Mouse (Mus musculus) midbrain, embryonic 11.5 days (tissue): ENCODE measurements around the gene Fam204a. TPM values are rescaled to one million over a fixed set of nuclear protein-coding genes. Genes with fewer than 3 reads are reported as not detected.
A peak's percentile ranks its signal among the peaks of the same experiment; 100 is the strongest.

ENCODE experiments used
- ATAC-seq: fragments of 200-750 bp; cut with Nextera tagmentation; 2 replicates; pipeline ENCODE4 v1.8.0; 2017; ENCODE audit warnings: moderate TSS enrichment, moderate library complexity; ENCODE audit not compliant: low FRiP score
- DNase-seq: peaks from one replicate; pipeline ENCODE4 v3.0.0; 2015; ENCODE audit warnings: low spot score; ENCODE audit errors: missing footprints
- H3K27ac ChIP-seq: fragments of 300-500 bp; sonication (generic); 2 replicates; pipeline ENCODE4 v1.5.1; 2014; ENCODE audit warnings: low read depth, low read length
- H3K27me3 ChIP-seq: fragments of 300-500 bp; sonication (generic); 2 replicates; pipeline ENCODE4 v1.6.1; 2014; ENCODE audit warnings: mild to moderate bottlenecking, low read length, moderate library complexity, mixed read lengths; ENCODE audit not compliant: control insufficient read depth, insufficient read depth
- H3K36me3 ChIP-seq: fragments of 300-500 bp; sonication (generic); 2 replicates; pipeline ENCODE4 v1.6.1; 2014; ENCODE audit warnings: mild to moderate bottlenecking, low read length, moderate library complexity, mixed read lengths; ENCODE audit not compliant: control insufficient read depth, insufficient read depth
- H3K4me1 ChIP-seq: fragments of 300-500 bp; sonication (generic); 2 replicates; pipeline ENCODE4 v1.6.1; 2014; ENCODE audit warnings: low read length; ENCODE audit not compliant: control insufficient read depth, insufficient read depth
- H3K4me2 ChIP-seq: fragments of 300-500 bp; sonication (generic); 2 replicates; pipeline ENCODE4 v1.6.1; 2014; ENCODE audit warnings: mild to moderate bottlenecking, moderate library complexity
- H3K4me3 ChIP-seq: fragments of 300-500 bp; sonication (generic); 2 replicates; pipeline ENCODE4 v1.5.1; 2014; ENCODE audit warnings: low read depth, low read length
- H3K9ac ChIP-seq: fragments of 300-500 bp; sonication (generic); 2 replicates; pipeline ENCODE4 v1.6.1; 2014; ENCODE audit warnings: low read length
- H3K9me3 ChIP-seq: fragments of 300-500 bp; sonication (generic); 2 replicates; pipeline ENCODE4 v1.6.1; 2016; ENCODE audit warnings: low read length; ENCODE audit not compliant: control insufficient read depth
- WGBS: fragments of 180-500 bp; shearing (Covaris S2); extraction: QIAGEN DNeasy Blood & Tissue Kit; methylation state at CpG from one replicate; pipeline ENCODE4 v1.1.7; 2014; 5-methylcytosine and 5-hydroxymethylcytosine counted together
- polyA plus RNA-seq: library from polyadenylated mRNA; unstranded; fragments of >200 nt; fragmentation: Nextera tagmentation; extraction: Ambion mirVana; gene quantifications from 2 replicates; pipeline ENCODE4 v1.2.1, GENCODE M21; 2014

Fam204a gene
- 93.7 and 113 TPM in 2 replicates for polyA plus RNA-seq

DNA sequence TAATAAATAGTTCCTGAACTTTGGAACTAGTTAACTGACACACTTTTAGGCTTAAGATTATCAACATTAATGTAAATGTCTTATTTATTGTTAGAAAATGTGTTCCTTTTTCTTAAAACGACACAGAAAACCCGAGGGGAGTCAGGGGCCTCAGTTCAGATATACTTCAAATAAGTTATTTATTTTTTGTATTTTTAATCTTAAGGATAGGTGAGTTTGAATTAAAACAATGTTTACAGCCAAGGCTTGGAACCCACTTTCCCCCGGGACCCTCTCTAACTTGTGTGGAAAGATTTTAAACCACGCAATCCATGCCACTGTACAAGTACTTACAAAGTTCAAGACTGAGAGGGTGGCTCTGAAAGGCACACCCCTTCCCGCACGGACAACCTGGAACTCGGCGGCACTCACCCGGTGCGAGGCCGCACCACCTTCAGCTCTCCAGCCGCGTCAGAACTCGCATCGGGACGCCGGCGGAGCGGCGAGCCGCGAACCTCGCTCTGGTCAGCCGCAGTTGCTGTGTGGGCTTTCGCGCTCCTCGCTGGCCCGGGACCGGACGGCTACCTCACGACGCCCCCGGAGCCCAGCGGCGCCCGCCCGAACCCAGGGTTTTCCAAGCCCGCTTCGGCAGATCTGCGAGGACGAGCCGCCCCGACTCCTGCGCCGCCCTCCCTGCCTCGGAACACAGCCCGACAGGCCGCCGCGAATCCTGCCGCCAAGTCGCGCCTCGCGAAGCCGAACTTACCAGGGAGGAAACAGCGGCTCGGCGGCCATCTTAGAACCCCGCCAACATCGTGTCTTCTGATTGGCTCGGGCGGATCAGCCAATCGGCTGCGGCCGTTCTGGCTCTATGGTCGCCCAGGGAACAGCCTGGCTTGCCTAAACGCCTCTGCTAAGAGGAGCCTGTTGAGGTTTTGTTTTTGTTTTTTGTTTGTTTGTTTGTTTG, at the start of gene Fam204a:
Gene Fam204a, minus strand, starts transcription at position 803 of the 946 bp plus-strand sequence.
- WGBS, result under 1% methylated on average over 68 of the region's 68 CpGs
- DNase-seq (peak; percentile 100), ATAC-seq (peak; percentile 100)
- Histone ChIP-seq H3K9ac (peak within 1 kb of the TSS; percentile 94), H3K27ac (peak within 1 kb of the TSS; percentile 96), H3K9me3 (no peaks in the 10 kb centered on the region), H3K4me1 (peaks cover 8% of the 10 kb centered on the region), H3K27me3 (no peaks in the 10 kb centered on the region), H3K4me3 (peak within 1 kb of the TSS; percentile 84), H3K36me3 (no peaks in the 10 kb centered on the region), H3K4me2 (peak within 1 kb of the TSS; percentile 53)

DNA sequence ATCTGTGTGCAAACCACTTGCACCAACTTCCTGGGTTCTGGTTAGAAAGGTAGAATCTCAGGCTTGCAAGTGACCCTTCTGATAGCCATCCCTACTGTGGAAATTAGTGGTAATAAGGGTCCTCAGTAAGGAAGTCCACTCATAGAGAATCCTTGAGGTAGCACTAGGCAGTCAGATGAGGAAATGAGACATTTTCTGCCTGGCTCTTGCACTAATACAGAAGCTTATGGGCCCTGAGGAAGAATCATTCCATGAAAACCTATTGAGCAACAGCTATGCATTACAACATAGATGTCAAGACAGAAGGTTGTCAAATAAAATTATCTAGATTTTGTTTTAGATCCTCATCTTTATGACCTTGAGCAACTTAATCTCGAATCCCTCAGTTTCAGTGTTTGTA, 39.3 kb upstream of the Fam204a start:
- no peak for ATAC-seq
- H3K4me3 ChIP-seq, result no peak overlapping the region
- H3K4me1 ChIP-seq, result no peaks in the 10 kb centered on the region
- H3K9me3 ChIP-seq, result no peaks in the 10 kb centered on the region
- no peak overlapping the region for H3K27ac ChIP-seq
- 0 out of 2 replicates have a peak, but pooled peaks cover 2% of the 10 kb centered on the region for H3K27me3 ChIP-seq
- H3K4me2 ChIP-seq, result no peak overlapping the region
- H3K9ac ChIP-seq, result no peak overlapping the region
- DNase-seq, result no peak
- WGBS, result 77% methylated on average over 1 of the region's 1 CpGs
- H3K36me3 ChIP-seq, result no peaks in the 10 kb centered on the region

DNA sequence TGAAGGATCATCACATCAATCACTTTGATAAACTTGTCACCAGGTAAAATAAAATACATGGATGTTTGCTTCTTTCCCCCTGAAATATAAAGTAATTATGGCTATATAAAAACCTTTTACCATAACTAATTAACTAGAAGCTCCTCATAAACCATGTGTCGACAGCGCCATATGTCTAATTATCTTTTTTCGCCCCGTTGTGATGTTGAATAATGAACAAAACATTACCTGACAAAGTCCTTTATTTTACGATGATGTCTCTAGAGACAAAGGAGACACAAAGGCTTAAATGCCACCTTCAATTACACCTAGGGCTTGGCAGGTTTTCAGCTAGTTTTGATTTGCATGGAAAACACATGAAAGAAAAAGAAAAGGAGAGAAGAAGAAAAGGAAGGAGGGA, 34.2 kb upstream of the Fam204a start:
- Histone ChIP-seq H3K4me1 (no peaks in the 10 kb centered on the region), H3K4me2 (no peak overlapping the region), H3K9me3 (no peaks in the 10 kb centered on the region), H3K9ac (no peak overlapping the region), H3K27me3 (0 out of 2 replicates have a peak, but pooled peaks cover 2% of the 10 kb centered on the region), H3K4me3 (no peak overlapping the region), H3K27ac (no peak overlapping the region), H3K36me3 (no peaks in the 10 kb centered on the region)
- no peak for DNase-seq
- ATAC-seq, result no peak
- WGBS, result 90% methylated on average over 5 of the region's 5 CpGs

DNA sequence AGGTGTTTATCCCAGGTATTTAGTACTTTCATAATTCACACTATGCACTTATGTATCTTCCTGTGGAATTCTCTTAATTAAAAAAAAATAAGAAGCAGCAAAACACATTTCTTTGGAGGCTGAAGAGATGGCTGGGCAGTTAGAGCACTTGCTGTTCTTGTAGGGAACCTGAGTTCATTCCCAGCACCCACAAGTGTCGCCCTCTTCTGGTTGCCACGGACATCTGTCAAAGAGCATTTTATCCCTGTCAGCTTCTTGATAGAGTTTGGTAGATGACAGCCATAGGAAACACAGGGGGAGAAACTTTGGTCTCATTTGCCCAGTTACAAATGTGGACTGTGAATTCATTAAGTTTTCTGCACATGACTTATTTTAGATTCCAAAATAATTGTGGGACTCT, 25.5 kb upstream of the Fam204a start:
- Histone ChIP-seq H3K4me2 (no peak overlapping the region), H3K4me1 (no peaks in the 10 kb centered on the region), H3K27me3 (no peaks in the 10 kb centered on the region), H3K9me3 (no peaks in the 10 kb centered on the region), H3K36me3 (no peaks in the 10 kb centered on the region), H3K4me3 (no peak overlapping the region), H3K9ac (no peak overlapping the region), H3K27ac (no peak overlapping the region)
- DNase-seq (no peak), ATAC-seq (no peak)
- 29% methylated on average over 2 of the region's 2 CpGs for WGBS

DNA sequence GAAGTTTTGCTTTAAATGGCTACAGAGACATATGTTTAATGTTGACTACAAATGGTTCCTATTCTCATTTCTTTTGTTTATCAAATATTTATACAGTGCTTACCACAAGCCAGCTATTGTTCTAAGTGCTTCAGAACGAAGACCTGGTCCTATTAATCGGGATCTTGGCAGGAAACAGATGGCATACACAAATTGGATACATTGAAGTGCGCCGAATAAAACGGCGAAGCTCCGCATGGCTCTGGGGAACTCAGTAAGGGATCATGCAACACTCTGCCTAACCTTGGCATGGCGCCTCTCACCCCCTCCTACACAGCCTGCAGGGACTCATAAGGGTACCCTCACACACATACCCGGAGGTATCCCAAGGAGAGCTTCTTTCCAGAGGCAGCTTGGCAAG, 24.7 kb upstream of the Fam204a start:
- Histone ChIP-seq H3K4me1 (no peaks in the 10 kb centered on the region), H3K9ac (no peak overlapping the region), H3K9me3 (no peaks in the 10 kb centered on the region), H3K4me3 (no peak overlapping the region), H3K36me3 (no peaks in the 10 kb centered on the region), H3K27ac (no peak overlapping the region), H3K4me2 (no peak overlapping the region), H3K27me3 (no peaks in the 10 kb centered on the region)
- DNase-seq (no peak), ATAC-seq (no peak)
- 82% methylated on average over 9 of the region's 9 CpGs for WGBS

DNA sequence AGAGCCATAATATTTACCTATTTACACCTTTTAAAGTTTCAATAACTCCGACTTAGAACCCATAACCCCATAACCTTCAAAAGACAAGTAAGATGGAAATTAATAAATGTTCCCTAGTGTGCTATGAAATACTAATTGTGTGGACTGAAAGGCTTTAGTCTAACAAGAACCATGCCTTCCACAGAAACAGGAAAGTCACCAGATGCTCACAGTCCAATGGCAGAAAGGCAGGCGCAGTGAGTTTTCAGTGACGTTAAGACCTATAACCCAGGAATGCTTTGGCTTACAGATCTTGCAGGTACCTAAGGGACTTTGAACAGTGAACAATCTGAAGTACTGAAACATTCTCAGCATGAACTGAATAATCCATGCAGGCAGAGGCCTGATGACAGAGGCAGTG, 18.7 kb upstream of the Fam204a start:
- ATAC-seq (no peak), DNase-seq (no peak)
- Histone ChIP-seq H3K4me1 (no peaks in the 10 kb centered on the region), H3K36me3 (no peaks in the 10 kb centered on the region), H3K9ac (no peak overlapping the region), H3K9me3 (no peaks in the 10 kb centered on the region), H3K27me3 (no peaks in the 10 kb centered on the region), H3K4me2 (no peak overlapping the region), H3K4me3 (no peak overlapping the region), H3K27ac (no peak overlapping the region)
- 84% methylated on average over 3 of the region's 3 CpGs for WGBS

DNA sequence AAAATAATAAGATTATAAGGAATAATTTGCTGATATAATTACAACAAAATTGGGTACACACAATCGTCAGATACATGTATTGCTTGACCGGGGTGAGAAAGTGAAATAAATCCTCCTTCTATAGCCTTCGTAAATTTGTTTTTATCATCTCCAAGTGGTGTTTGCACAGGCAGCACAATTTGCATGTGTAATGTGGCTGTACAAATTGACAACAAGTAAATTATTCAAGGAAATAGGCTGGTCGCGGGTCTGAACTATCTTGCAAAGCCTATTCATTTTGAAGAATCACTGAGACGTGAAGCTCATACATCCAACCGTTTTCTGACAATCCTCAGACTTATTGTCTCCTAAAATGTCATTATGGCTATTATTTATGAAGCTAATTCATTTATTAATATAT, 16.1 kb upstream of the Fam204a start:
- H3K27me3 ChIP-seq, result no peaks in the 10 kb centered on the region
- no peaks in the 10 kb centered on the region for H3K4me1 ChIP-seq
- no peaks in the 10 kb centered on the region for H3K9me3 ChIP-seq
- no peak overlapping the region for H3K4me3 ChIP-seq
- no peak overlapping the region for H3K4me2 ChIP-seq
- WGBS, result 59% methylated on average over 7 of the region's 7 CpGs
- H3K9ac ChIP-seq, result no peak overlapping the region
- no peaks in the 10 kb centered on the region for H3K36me3 ChIP-seq
- ATAC-seq, result no peak
- no peak overlapping the region for H3K27ac ChIP-seq
- DNase-seq, result no peak

DNA sequence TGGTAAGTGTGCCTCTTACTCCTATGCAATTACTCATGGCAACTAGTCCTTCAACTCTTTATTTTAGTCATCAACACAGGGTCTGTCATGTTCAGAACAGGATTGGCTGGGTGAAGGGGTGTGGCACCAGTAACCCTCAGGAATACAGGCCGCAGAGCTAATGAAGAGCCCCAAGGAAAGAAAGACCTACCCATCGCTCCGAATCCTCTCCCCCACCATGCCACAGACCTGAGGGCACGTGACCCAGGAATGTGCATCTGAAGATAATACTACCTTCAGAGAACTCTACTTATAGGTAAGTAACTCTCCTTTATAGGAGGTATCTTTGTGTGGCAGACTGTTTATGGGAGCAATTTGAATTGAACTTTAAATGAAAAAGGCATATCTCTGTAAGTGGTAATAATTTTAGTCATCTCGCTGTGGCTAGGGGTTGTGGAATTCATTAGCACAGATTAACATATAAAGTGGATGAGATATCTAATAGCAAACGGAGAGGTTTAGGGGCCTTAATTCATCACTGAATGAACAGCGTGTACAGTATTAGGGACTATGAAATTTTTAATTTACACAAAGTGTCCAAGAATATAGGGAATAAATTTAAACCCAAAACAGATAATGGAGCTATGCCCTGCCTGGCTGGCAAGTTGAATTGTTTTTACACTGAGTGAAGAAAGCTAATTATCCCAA, 15.6 kb upstream of the Fam204a start:
- no peak overlapping the region for H3K4me2 ChIP-seq
- no peak overlapping the region for H3K9ac ChIP-seq
- WGBS, result 79% methylated on average over 7 of the region's 7 CpGs
- no peak for DNase-seq
- ATAC-seq, result 0 out of 2 replicates have a peak, but pooled peaks have one; percentile 22
- no peaks in the 10 kb centered on the region for H3K9me3 ChIP-seq
- H3K4me3 ChIP-seq, result no peak overlapping the region
- no peaks in the 10 kb centered on the region for H3K4me1 ChIP-seq
- H3K27ac ChIP-seq, result no peak overlapping the region
- H3K27me3 ChIP-seq, result no peaks in the 10 kb centered on the region
- H3K36me3 ChIP-seq, result no peaks in the 10 kb centered on the region

DNA sequence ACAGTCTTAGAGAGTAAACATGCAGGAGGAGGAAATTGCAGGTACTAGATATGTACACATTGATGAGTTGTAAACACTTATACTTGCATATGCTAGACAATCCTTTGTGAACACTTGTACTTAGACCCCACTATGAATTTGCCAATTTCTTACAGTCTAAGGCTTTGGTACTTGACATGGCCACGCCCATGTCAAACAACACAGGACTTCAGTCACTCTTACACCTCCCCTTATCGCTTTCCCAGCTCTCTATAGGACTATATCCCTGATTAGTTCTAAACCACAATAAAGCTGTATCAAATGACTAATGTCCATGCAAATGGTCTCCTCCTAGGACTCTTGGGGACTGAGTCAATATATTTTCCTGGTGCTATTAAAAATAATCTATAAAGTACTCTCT, 5.0 kb upstream of the Fam204a start:
- no peak overlapping the region for H3K4me3 ChIP-seq
- no peak overlapping the region for H3K27ac ChIP-seq
- WGBS, result 75% methylated on average over 2 of the region's 2 CpGs
- no peaks in the 10 kb centered on the region for H3K27me3 ChIP-seq
- no peaks in the 10 kb centered on the region for H3K9me3 ChIP-seq
- no peak overlapping the region for H3K9ac ChIP-seq
- ATAC-seq, result no peak
- no peaks in the 10 kb centered on the region for H3K36me3 ChIP-seq
- no peak for DNase-seq
- H3K4me1 ChIP-seq, result peaks cover 3% of the 10 kb centered on the region; the same call in 1 of the 2 replicates
- no peak overlapping the region for H3K4me2 ChIP-seq
